Mouse (Mus musculus): ENCODE measurements around the gene Glp2r. TPM values are rescaled to one million over a fixed set of nuclear protein-coding genes. Genes with fewer than 3 reads are reported as not detected.

Gene Glp2r
- polyA plus RNA-seq (2014; fragmentation: Illumina TruSeq; extraction: RNeasy Lipid Tissue Mini Kit (QIAGEN cat#74804); ENCODE audit: low read depth, low replicate concordance), result not detected

DNA sequence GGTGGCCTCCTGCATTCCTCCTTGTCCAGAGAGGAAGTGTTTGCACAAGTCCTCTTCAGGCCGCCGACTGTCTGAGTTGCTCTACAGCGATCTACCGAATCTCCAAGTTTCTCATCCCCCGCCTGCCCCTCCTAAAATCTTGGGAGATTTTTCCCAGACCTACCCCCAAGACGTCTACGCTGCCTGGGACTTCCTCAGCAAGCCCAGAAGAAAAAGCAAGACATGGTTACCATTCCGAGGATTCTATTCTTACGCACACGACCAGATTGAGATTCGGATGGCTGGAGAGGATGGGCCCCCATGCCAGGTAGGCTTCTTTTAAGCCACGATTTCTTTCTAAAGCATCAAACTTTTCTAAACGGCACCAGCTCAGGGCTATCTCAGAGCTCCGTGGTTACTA, at the start of gene Glp2r:
Gene Glp2r (minus strand): TSS at position 101 of the 400 bp plus-strand sequence.

DNA sequence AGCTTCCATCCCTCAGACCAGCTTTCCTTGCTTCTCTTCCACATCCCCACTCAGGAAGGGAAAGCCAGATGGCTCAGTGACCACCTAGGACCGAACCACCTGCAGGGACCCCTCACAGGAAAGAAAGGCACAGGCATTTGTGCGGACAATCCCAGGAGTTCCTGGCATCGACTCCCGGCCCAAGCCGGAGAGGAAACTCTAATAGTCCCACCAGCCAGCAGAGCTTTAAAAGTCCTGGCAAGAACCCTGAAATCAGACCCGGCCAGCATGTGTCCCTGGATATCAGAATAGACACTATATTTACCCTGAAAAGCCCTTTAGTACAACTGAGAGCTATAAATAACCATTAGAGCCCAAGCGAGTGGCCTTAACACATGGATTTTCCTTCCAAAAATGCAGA, 27.0 kb upstream of the Glp2r start, which contains the start of gene Dhrs7c:
Gene Dhrs7c (plus strand): TSS at position 257 of the 400 bp plus-strand sequence.

GRCm38 (mm10) chr11:67774379-67774778, 3.4 kb upstream of the Glp2r start, which contains the start of gene Gsg1l2:
Gene Gsg1l2, plus strand, starts transcription at chr11:67774608.

GRCm38 (mm10) chr11:67694703-67695376, 76.1 kb downstream of the Glp2r start, which contains the start of gene Rcvrn:
Gene Rcvrn, plus strand, starts transcription at chr11:67695326.

Other genes with a start within 250 kb of the Glp2r start
- gene Rcvrn, start 75.8 kb downstream of the Glp2r start, polyA plus RNA-seq (2014; fragmentation: Illumina TruSeq; extraction: RNeasy Lipid Tissue Mini Kit (QIAGEN cat#74804); ENCODE audit: low read depth, low replicate concordance), result not detected
- not detected for gene Gsg1l2, start 3.5 kb upstream of the Glp2r start, polyA plus RNA-seq (2014; fragmentation: Illumina TruSeq; extraction: RNeasy Lipid Tissue Mini Kit (QIAGEN cat#74804); ENCODE audit: low read depth, low replicate concordance)
- gene Dhrs7c, start 27.0 kb upstream of the Glp2r start, polyA plus RNA-seq (2014; fragmentation: Illumina TruSeq; extraction: RNeasy Lipid Tissue Mini Kit (QIAGEN cat#74804); ENCODE audit: low read depth, low replicate concordance), result not detected
- gene Usp43, start 151.0 kb upstream of the Glp2r start, polyA plus RNA-seq (2014; fragmentation: Illumina TruSeq; extraction: RNeasy Lipid Tissue Mini Kit (QIAGEN cat#74804); ENCODE audit: low read depth, low replicate concordance), result 0.65 TPM
- gene Cfap52, start 194.5 kb upstream of the Glp2r start, polyA plus RNA-seq (2014; fragmentation: Illumina TruSeq; extraction: RNeasy Lipid Tissue Mini Kit (QIAGEN cat#74804); ENCODE audit: low read depth, low replicate concordance), result 1.2 TPM
- gene Stx8, start 195.0 kb upstream of the Glp2r start, polyA plus RNA-seq (2014; fragmentation: Illumina TruSeq; extraction: RNeasy Lipid Tissue Mini Kit (QIAGEN cat#74804); ENCODE audit: low read depth, low replicate concordance), result 34.6 TPM